Comparison of ENCODE assay signal across 12 mouse cellular contexts in genomic region chr5:134467030-134467549, GRCm38 (mm10). TPM values are rescaled to one million over a fixed set of nuclear protein-coding genes. Genes with fewer than 3 reads are reported as not detected.
DNase-seq lines count a peak whose midpoint lies in the region; ATAC-seq lines count a peak whose summit lies in the region.
"Had no signal": no experiment of that assay in that cellular context is flagged by ENCODE, and none has a peak within 500 bp of the region (broad histone marks: within the 10 kb centered on the region; RNA-seq: fewer than 3 reads in every experiment).

No protein-coding gene starts in this region.

- H3K4me1 ChIP-seq in forebrain, embryonic 14.5 days (ENCODE audit: control insufficient read depth, insufficient read depth, low read length): no peaks in the 10 kb centered on the region; the same call in 1 of the 2 replicates
- peaks cover 50% of the 10 kb centered on the region for H3K4me1 ChIP-seq in liver, embryonic 11.5 days (replicated peaks; ENCODE audit: control insufficient read depth, insufficient read depth, low read length)
- H3K4me1 ChIP-seq in neural tube, embryonic 13.5 days (replicated peaks): peaks cover 19% of the 10 kb centered on the region

- DNase-seq in retina, postnatal 1 day: peak; percentile 72
- DNase-seq in retina, embryonic 14.5 days (ENCODE audit: low spot score): no peak
- DNase-seq in forebrain, embryonic 14.5 days (ENCODE audit: low spot score): peak; percentile 40
- no peak for DNase-seq in liver, embryonic 11.5 days (ENCODE audit: low spot score)
- DNase-seq in kidney, postnatal 36 days: no peak
- DNase-seq in urinary bladder, adult 2 months (ENCODE audit: low spot score): no peak
- DNase-seq: adrenal gland, adult 2 months; lung, adult 18-20 months; thymus, postnatal 14 days had no signal

- H3K4me3 ChIP-seq in forebrain, embryonic 14.5 days (ENCODE audit: low read depth, low read length): no peak overlapping the region
- no peak overlapping the region for H3K4me3 ChIP-seq in liver, embryonic 11.5 days (ENCODE audit: low read depth, low read length)
- H3K4me3 ChIP-seq in neural tube, embryonic 13.5 days: no peak overlapping the region

- H3K36me3 ChIP-seq in forebrain, embryonic 14.5 days (ENCODE audit: control insufficient read depth, insufficient read depth, low read length): no peaks in the 10 kb centered on the region
- no peaks in the 10 kb centered on the region for H3K36me3 ChIP-seq in liver, embryonic 11.5 days (ENCODE audit: control insufficient read depth, insufficient read depth, low read length)
- no peaks in the 10 kb centered on the region for H3K36me3 ChIP-seq in neural tube, embryonic 13.5 days

- 61% methylated on average over 8 of the region's 8 CpGs for WGBS in forebrain, embryonic 14.5 days
- 53% methylated on average over 8 of the region's 8 CpGs for WGBS in liver, embryonic 11.5 days
- 52% methylated on average over 8 of the region's 8 CpGs for WGBS in neural tube, embryonic 13.5 days

- H3K27me3 ChIP-seq in forebrain, embryonic 14.5 days (replicated peaks; ENCODE audit: control insufficient read depth, insufficient read depth, low read length): no peaks in the 10 kb centered on the region
- no peaks in the 10 kb centered on the region for H3K27me3 ChIP-seq in liver, embryonic 11.5 days (replicated peaks; ENCODE audit: control insufficient read depth, insufficient read depth, low read length)
- H3K27me3 ChIP-seq in neural tube, embryonic 13.5 days: no peaks in the 10 kb centered on the region

- no peak overlapping the region for H3K9ac ChIP-seq in forebrain, embryonic 14.5 days (ENCODE audit: low read length)
- no peak overlapping the region for H3K9ac ChIP-seq in liver, embryonic 11.5 days (ENCODE audit: low read depth, low read length)
- no peak overlapping the region for H3K9ac ChIP-seq in neural tube, embryonic 13.5 days

- no peaks in the 10 kb centered on the region for H3K9me3 ChIP-seq in forebrain, embryonic 14.5 days (replicated peaks; ENCODE audit: control insufficient read depth, low read length)
- H3K9me3 ChIP-seq in liver, embryonic 11.5 days (ENCODE audit: control insufficient read depth, low read length): no peaks in the 10 kb centered on the region
- H3K9me3 ChIP-seq in neural tube, embryonic 13.5 days: no peaks in the 10 kb centered on the region

- 0 out of 2 replicates have a peak, but pooled peaks have one; percentile 7 for ATAC-seq in forebrain, embryonic 14.5 days
- peak; percentile 93 for ATAC-seq in liver, embryonic 11.5 days (replicated peaks; ENCODE audit: low FRiP score)
- ATAC-seq in neural tube, embryonic 13.5 days (ENCODE audit: low read depth): no peak
- no peak for ATAC-seq in CD4-positive, CD25-positive, alpha-beta regulatory T cell, adult 4 months

- H3K27ac ChIP-seq in forebrain, embryonic 14.5 days (ENCODE audit: low read depth, low read length): peak overlapping the region; percentile 27; the same call in 1 of the 2 replicates
- H3K27ac ChIP-seq in liver, embryonic 11.5 days (ENCODE audit: low read depth, low read length): peak overlapping the region; percentile 57
- H3K27ac ChIP-seq in neural tube, embryonic 13.5 days (replicated peaks): peak overlapping the region; percentile 82
- H3K27ac ChIP-seq: kidney, postnatal 0 days had no signal

- no peak overlapping the region for H3K4me2 ChIP-seq in forebrain, embryonic 14.5 days (ENCODE audit: low read length)
- H3K4me2 ChIP-seq in liver, embryonic 11.5 days: peak overlapping the region; percentile 1
- peak overlapping the region; percentile 30; the same call in 1 of the 2 replicates for H3K4me2 ChIP-seq in neural tube, embryonic 13.5 days

RNA-seq across cellular contexts. Expression of gene Gtf2ird1, which starts 10.6 kb away (rescaled TPM):
- 50.9 and 60.7 TPM in 2 replicates for polyA plus RNA-seq in forebrain, embryonic 14.5 days (2014; fragmentation: Nextera tagmentation; extraction: Ambion mirVana)
- 46.7 and 51.8 TPM in 2 replicates for polyA plus RNA-seq in liver, embryonic 11.5 days (2014; fragmentation: Nextera tagmentation; extraction: Ambion mirVana)
- polyA plus RNA-seq in neural tube, embryonic 13.5 days (2015; fragmentation: Nextera tagmentation; extraction: Ambion mirVana): 63.1 and 85.8 TPM in 2 replicates
- polyA plus RNA-seq in urinary bladder, adult 2 months (2012; rRNA removed): 27.1 and 31.5 TPM in 2 replicates
- 1 to 10 TPM; 6.0 to 8.0 TPM for polyA plus RNA-seq in CD4-positive, CD25-positive, alpha-beta regulatory T cell, adult 4 months (2017; shearing (Covaris generic))

Comparison
In these comparisons a context has a peak if more than half of its experiments do, and no peak if none do; other contexts are left out.
1. DNase-seq: peak in retina, postnatal 1 day (single experiment) and forebrain, embryonic 14.5 days (single experiment); none in retina, embryonic 14.5 days (single experiment), liver, embryonic 11.5 days (single experiment), kidney, postnatal 36 days (0 of 2) and urinary bladder, adult 2 months (single experiment).
2. ATAC-seq: peak in forebrain, embryonic 14.5 days (single experiment) and liver, embryonic 11.5 days (single experiment); none in neural tube, embryonic 13.5 days (single experiment) and CD4-positive, CD25-positive, alpha-beta regulatory T cell, adult 4 months (single experiment).
3. H3K27ac ChIP-seq: peak in every context shown above with its lines; median percentile 82 in neural tube, embryonic 13.5 days; 57 in liver, embryonic 11.5 days; 27 in forebrain, embryonic 14.5 days.